Comparison of ENCODE assay signal across 9 mouse cellular contexts in the genomic region with DNA sequence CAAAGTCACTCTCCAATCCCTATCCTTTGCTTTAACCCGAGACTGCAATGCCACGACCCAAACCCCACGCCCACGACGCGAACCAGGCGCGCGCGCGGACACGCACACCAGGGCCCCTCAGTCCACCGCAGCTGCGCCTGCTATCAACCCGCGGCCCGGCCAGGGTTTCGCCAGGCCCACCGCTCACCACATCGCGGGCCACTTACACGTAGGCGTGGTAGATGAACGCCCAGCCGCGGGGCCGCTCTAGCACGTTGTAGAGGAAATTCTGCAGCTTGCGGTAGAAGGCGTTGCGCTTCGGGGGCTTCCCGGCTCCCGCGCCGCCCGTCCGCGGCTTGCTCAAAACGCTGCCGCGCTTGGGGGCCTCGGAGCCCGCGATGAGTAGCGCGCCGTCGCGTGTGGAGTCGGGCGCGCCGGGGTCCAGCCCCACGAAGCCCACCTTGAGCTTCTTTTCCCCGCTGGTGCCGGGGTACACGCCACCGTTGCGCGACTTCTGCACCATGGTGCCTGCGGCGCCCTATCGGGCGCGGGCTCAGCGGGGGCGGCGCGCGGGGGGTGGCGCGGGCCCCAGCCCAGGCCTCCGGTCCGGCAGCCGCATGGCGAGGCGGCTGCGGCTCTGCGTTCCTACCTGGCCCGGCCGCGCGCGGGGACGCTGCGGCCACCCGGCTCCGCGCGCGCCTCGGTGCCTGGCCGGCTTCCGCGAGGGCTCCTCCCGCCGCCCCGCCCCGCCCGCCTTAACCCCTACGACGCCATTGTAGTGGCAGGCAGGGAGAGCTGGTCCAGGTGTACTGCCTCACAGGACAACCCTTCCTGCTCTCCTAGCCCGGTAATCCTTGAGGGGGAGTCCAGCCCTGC. TPM values are rescaled to one million over a fixed set of nuclear protein-coding genes. Genes with fewer than 3 reads are reported as not detected.
DNase-seq lines count a peak whose midpoint lies in the region; ATAC-seq and TF ChIP-seq lines count a peak whose summit lies in the region.
"Had no signal": no experiment of that assay in that cellular context is flagged by ENCODE, and none has a peak within 500 bp of the region (broad histone marks: within the 10 kb centered on the region; RNA-seq: fewer than 3 reads in every experiment).

Gene Kcnq2 (minus strand): TSS at position 710 of the 855 bp plus-strand sequence.

- H3K9ac ChIP-seq in neural tube, embryonic 13.5 days: peak within 1 kb of the TSS; percentile 84

- ATAC-seq in frontal cortex, adult (ENCODE audit: low TSS enrichment): peak; percentile 38; the same call in 1 of the 2 replicates
- ATAC-seq in neural tube, embryonic 13.5 days (ENCODE audit: low read depth): peak; percentile 76

- peaks cover 11% of the 10 kb centered on the region for H3K4me1 ChIP-seq in testis, adult 2 months (ENCODE audit: control insufficient read depth, insufficient read depth, low read length)
- H3K4me1 ChIP-seq in neural tube, embryonic 13.5 days (replicated peaks): peaks cover 50% of the 10 kb centered on the region

- no peaks in the 10 kb centered on the region; the same call in 1 of the 2 replicates for H3K27me3 ChIP-seq in testis, adult 2 months (ENCODE audit: control insufficient read depth, insufficient read depth, low read length)
- H3K27me3 ChIP-seq in neural tube, embryonic 13.5 days: peaks cover 59% of the 10 kb centered on the region

- H3K4me2 ChIP-seq in neural tube, embryonic 13.5 days: peak within 1 kb of the TSS; percentile 75

- under 1% methylated on average over 103 of the region's 104 CpGs for WGBS in neural tube, embryonic 13.5 days

- no peak for TF ChIP-seq CTCF in testis, adult 2 months (IDR thresholded peaks at IDR 0.05; ENCODE audit: control insufficient read depth, insufficient read depth, insufficient replicate concordance, low read depth, low read length)

- no peak for TF ChIP-seq POLR2A in testis, adult 2 months (IDR thresholded peaks at IDR 0.05; ENCODE audit: control insufficient read depth, low read depth, low read length)

- H3K27ac ChIP-seq in testis, adult 2 months (ENCODE audit: control insufficient read depth, insufficient read depth, low read depth, low read length): no peak within 1 kb of the TSS
- H3K27ac ChIP-seq in neural tube, embryonic 13.5 days (replicated peaks): peak within 1 kb of the TSS; percentile 94

- no peak for DNase-seq in frontal cortex, postnatal 25 days (ENCODE audit: low spot score in 2 of 2)
- DNase-seq in testis, postnatal 10 days (ENCODE audit: low spot score): no peak
- DNase-seq in layer of hippocampus, postnatal 36 days: no peak
- DNase-seq in spleen, postnatal 10 days (ENCODE audit: low spot score in 2 of 2): no peak
- no peak for DNase-seq in gastrocnemius, adult 8-10 months (ENCODE audit: low spot score in 2 of 2)

- H3K9me3 ChIP-seq in neural tube, embryonic 13.5 days: no peaks in the 10 kb centered on the region

- peak within 1 kb of the TSS; percentile 52 for H3K4me3 ChIP-seq in testis, adult 2 months (ENCODE audit: control insufficient read depth, low read depth, low read length)
- peak within 1 kb of the TSS; percentile 77 for H3K4me3 ChIP-seq in neural tube, embryonic 13.5 days
- H3K4me3 ChIP-seq: erythroblast, embryonic 14.5 days had no signal

- H3K36me3 ChIP-seq in testis, adult 2 months (ENCODE audit: control insufficient read depth, insufficient read depth, low read length): no peaks in the 10 kb centered on the region
- H3K36me3 ChIP-seq in neural tube, embryonic 13.5 days: no peaks in the 10 kb centered on the region

RNA-seq across cellular contexts. Expression of gene Kcnq2, which starts in this region (rescaled TPM):
- 9.2 and 9.8 TPM in 2 replicates for polyA plus RNA-seq in testis, adult 2 months (2012; rRNA removed)
- 100 to 1,000 TPM; 336 to 348 TPM for total RNA-seq in layer of hippocampus, postnatal 36 days (2021)
- polyA plus RNA-seq in neural tube, embryonic 13.5 days (2015; fragmentation: Nextera tagmentation; extraction: Ambion mirVana): 43.9 TPM in 2 replicates
- total RNA-seq in gastrocnemius, adult 8-10 months (2022): under 1 TPM in 2 of 4 experiments, not detected in 2; 0.15 to 0.19 TPM

Comparison
In these comparisons a context has a peak if more than half of its experiments do, and no peak if none do; other contexts are left out.
1. RNA of gene Kcnq2 (total RNA-seq): 336 to 348 TPM in layer of hippocampus, postnatal 36 days; 0.15 to 0.19 TPM in gastrocnemius, adult 8-10 months; every median in the first group is over 100 times any median in the second.